Mouse (Mus musculus): ENCODE measurements around the gene Gm20388. TPM values are rescaled to one million over a fixed set of nuclear protein-coding genes. Genes with fewer than 3 reads are reported as not detected.

Gene Gm20388
- total RNA-seq, 2 experiments from 2014 or later = 2.2 to 7.6 TPM

GRCm38 (mm10) chr8:123741232-123741631 is 3830.6 kb downstream of the Gm20388 start:
- H3K27ac ChIP-seq = peak overlapping the region; percentile 68
- no peak for TF ChIP-seq CTCF (conservative IDR thresholded peaks at IDR 0.05)
- DNase-seq (ENCODE audit: low spot score in 2 of 2) = no peak
- H3K4me3 ChIP-seq = no peak overlapping the region

GRCm38 (mm10) chr8:123746488-123746887 is 3835.8 kb downstream of the Gm20388 start:
- DNase-seq (ENCODE audit: low spot score in 2 of 2) = no peak
- Histone ChIP-seq H3K27ac (no peak overlapping the region), H3K4me3 (no peak overlapping the region)
- no peak for TF ChIP-seq CTCF (conservative IDR thresholded peaks at IDR 0.05)

- Histone ChIP-seq H3K27ac (no peak overlapping the region), H3K4me3 (no peak overlapping the region)
- DNase-seq (ENCODE audit: low spot score in 2 of 2) = no peak
- no peak for TF ChIP-seq CTCF (conservative IDR thresholded peaks at IDR 0.05)
These were observed 3837.1 kb downstream of the Gm20388 start for GRCm38 (mm10) chr8:123747772-123748171.

GRCm38 (mm10) chr8:123750171-123750693 is 3839.6 kb downstream of the Gm20388 start:
- no peak overlapping the region for H3K4me3 ChIP-seq
- TF ChIP-seq CTCF (conservative IDR thresholded peaks at IDR 0.05) = no peak
- DNase-seq (ENCODE audit: low spot score in 2 of 2) = no peak
- no peak overlapping the region for H3K27ac ChIP-seq

- no peak; the same call in 1 of the 2 replicates for TF ChIP-seq CTCF (conservative IDR thresholded peaks at IDR 0.05)
- H3K27ac ChIP-seq = peak overlapping the region; percentile 63
These were observed 3842.3 kb downstream of the Gm20388 start for GRCm38 (mm10) chr8:123752773-123753468.

GRCm38 (mm10) chr8:123753604-123754375 is 3843.1 kb downstream of the Gm20388 start:
- no peak for TF ChIP-seq CTCF (conservative IDR thresholded peaks at IDR 0.05)
- H3K4me3 ChIP-seq = peak overlapping the region; percentile 27; the same call in 1 of the 2 replicates
- peak overlapping the region; percentile 63 for H3K27ac ChIP-seq
- DNase-seq (ENCODE audit: low spot score in 2 of 2) = no peak

More at GRCm38 (mm10) chr8:123752773-123753468, 3842.3 kb downstream of the Gm20388 start:
- H3K4me3 ChIP-seq = no peak overlapping the region
- DNase-seq (ENCODE audit: low spot score in 2 of 2) = no peak

GRCm38 (mm10) chr8:123754538-123755431 is 3844.1 kb downstream of the Gm20388 start:
- Histone ChIP-seq H3K27ac (0 out of 2 replicates have a peak overlapping the region, but pooled peaks have one; percentile 63), H3K4me3 (no peak overlapping the region)
- no peak for DNase-seq (ENCODE audit: low spot score in 2 of 2)
- no peak for TF ChIP-seq CTCF (conservative IDR thresholded peaks at IDR 0.05)

- TF ChIP-seq CTCF (conservative IDR thresholded peaks at IDR 0.05) = no peak
- no peak for DNase-seq (ENCODE audit: low spot score in 2 of 2)
- H3K4me3 ChIP-seq = no peak overlapping the region
- no peak overlapping the region for H3K27ac ChIP-seq
These were observed 3846.3 kb downstream of the Gm20388 start for GRCm38 (mm10) chr8:123756901-123757300.

- no peak overlapping the region for H3K4me3 ChIP-seq
- no peak overlapping the region for H3K27ac ChIP-seq
- no peak for DNase-seq (ENCODE audit: low spot score in 2 of 2)
- no peak for TF ChIP-seq CTCF (conservative IDR thresholded peaks at IDR 0.05)
These were observed 3848.3 kb downstream of the Gm20388 start for GRCm38 (mm10) chr8:123758935-123759334.

- TF ChIP-seq CTCF (conservative IDR thresholded peaks at IDR 0.05) = no peak
- no peak overlapping the region for H3K4me3 ChIP-seq
- H3K27ac ChIP-seq = no peak overlapping the region
- DNase-seq (ENCODE audit: low spot score in 2 of 2) = no peak
These were observed 3849.3 kb downstream of the Gm20388 start for GRCm38 (mm10) chr8:123759933-123760332.

- Histone ChIP-seq H3K27ac (no peak overlapping the region), H3K4me3 (no peak overlapping the region)
- TF ChIP-seq CTCF (conservative IDR thresholded peaks at IDR 0.05) = no peak
- DNase-seq (ENCODE audit: low spot score in 2 of 2) = no peak
These were observed 3849.9 kb downstream of the Gm20388 start for GRCm38 (mm10) chr8:123760579-123760978.

GRCm38 (mm10) chr8:123761266-123761882 is 3850.7 kb downstream of the Gm20388 start:
- TF ChIP-seq CTCF (conservative IDR thresholded peaks at IDR 0.05) = no peak
- Histone ChIP-seq H3K4me3 (no peak overlapping the region), H3K27ac (peak overlapping the region; percentile 74; the same call in 1 of the 2 replicates)
- DNase-seq (ENCODE audit: low spot score in 2 of 2) = no peak
